Mouse (Mus musculus) left cerebral cortex, adult 2 months (tissue): ENCODE data around the gene Ccdc86. TPM values are rescaled to one million over a fixed set of nuclear protein-coding genes. Genes with fewer than 3 reads are reported as not detected.
A peak's percentile ranks its signal among the peaks of the same experiment; 100 is the strongest.

Experiments
- DNase-seq, 2 experiments: peaks; one replicate each; pipeline ENCODE4 v3.0.0; 2021 to 2022; ENCODE audit warnings: low spot score in 2 of 2, mixed read lengths in 1 of 2; ENCODE audit errors: extremely low spot score in 1 of 2
- H3K27ac ChIP-seq: fragments of 200-600 bp; 2 replicates; pipeline ENCODE4 v1.8.1; 2022
- H3K4me3 ChIP-seq: fragments of 200-600 bp; 2 replicates; pipeline ENCODE4 v1.8.1; 2022
- CTCF ChIP-seq: fragments of 200-600 bp; IDR thresholded peaks from 2 replicates; pipeline ENCODE4 v1.8.1; 2022; ENCODE audit warnings: antibody characterized with exemption, mild to moderate bottlenecking, moderate library complexity
- intact Hi-C: fragments of 180-260 bp; cut with DNase I; formaldehyde crosslinking; loops from one replicate; pipeline ENCODE4 v1.15.1; 2025
- total RNA-seq, 2 experiments: library from RNA; stranded (reverse); gene quantifications; 2 replicates each; pipeline ENCODE4 v1.2.3; 2021

The Ccdc86 gene
- total RNA-seq, 2 experiments from 2014 or later: 7.8 to 10.6 TPM

DNA sequence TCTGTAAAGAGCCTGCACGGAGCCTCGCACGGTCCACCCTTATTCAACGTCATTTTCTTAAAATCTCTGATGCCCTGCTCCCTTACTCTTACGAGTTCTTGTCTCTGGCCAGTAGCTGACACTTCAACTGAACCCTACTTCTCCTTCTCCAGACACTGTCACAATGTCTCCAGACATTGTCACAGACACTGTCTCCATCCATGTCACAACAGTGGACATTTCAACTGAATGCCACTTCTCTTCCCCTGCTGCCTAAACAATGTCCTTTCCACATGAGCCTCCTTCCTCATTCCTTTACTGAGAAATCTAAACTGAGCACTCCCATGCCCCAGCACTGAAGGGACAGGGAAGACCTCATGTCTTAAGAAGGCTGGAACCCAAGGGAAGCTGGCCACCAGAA is 1.8 kb downstream of the Ccdc86 start:
- intact Hi-C loops: no loop called here
- no peak for TF ChIP-seq CTCF

GRCm38 (mm10) chr19:10946506-10946905 is 2.6 kb downstream of the Ccdc86 start:
- intact Hi-C loops: no loop called here
- no peak for TF ChIP-seq CTCF
- Histone ChIP-seq H3K27ac (no peak overlapping the region), H3K4me3 (no peak overlapping the region)
- DNase-seq: no peak

More for the DNA sequence above, 1.8 kb downstream of the Ccdc86 start:
- Histone ChIP-seq H3K27ac (no peak overlapping the region), H3K4me3 (peak overlapping the region; percentile 84)
- DNase-seq: no peak

GRCm38 (mm10) chr19:10943955-10944354 is 5.1 kb downstream of the Ccdc86 start:
- Histone ChIP-seq H3K27ac (no peak overlapping the region), H3K4me3 (no peak overlapping the region)
- no peak for DNase-seq
- intact Hi-C loops: no loop called here
- no peak for TF ChIP-seq CTCF

DNA sequence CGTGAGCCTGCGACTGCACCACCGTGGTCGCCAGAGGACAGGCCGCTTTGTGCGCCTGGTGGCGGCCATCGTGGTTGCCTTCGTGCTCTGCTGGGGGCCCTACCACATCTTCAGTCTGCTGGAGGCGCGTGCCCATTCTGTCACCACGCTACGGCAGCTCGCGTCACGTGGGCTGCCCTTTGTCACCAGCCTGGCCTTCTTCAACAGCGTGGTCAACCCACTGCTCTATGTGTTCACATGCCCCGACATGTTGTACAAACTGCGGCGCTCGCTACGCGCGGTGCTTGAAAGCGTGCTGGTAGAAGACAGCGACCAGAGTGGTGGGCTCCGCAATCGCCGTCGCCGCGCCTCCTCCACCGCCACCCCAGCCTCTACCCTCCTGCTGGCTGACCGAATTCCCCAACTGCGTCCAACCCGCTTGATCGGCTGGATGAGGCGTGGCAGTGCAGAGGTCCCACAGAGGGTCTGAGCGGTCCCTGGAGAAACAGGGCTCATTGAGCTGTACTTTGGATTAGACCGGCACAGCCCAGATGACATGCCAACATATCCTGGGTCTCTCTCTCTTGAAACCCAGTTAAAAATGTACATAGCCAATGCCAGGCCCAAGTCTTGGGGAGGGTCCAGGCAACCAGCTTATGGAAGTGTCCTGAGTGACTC is 8.1 kb downstream of the Ccdc86 start:
- intact Hi-C loops: no loop called here

DNA sequence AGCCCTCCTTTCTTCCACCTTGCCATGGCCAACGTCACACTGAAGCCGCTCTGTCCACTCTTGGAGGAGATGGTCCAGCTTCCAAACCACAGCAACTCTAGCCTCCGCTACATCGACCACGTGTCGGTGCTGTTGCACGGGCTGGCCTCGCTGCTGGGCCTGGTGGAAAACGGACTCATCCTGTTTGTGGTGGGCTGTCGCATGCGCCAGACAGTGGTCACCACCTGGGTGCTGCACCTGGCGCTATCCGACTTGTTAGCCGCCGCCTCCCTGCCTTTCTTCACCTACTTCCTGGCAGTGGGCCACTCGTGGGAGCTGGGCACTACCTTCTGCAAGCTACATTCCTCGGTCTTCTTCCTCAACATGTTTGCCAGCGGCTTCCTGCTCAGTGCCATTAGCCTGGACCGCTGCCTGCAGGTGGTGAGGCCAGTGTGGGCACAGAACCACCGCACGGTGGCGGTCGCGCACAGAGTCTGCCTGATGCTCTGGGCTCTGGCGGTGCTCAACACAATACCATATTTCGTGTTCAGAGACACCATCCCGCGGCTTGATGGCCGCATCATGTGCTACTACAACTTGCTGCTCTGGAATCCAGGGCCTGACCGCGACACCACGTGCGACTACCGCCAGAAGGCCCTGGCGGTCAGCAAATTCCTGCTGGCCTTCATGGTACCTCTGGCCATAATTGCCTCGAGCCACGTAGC is 8.8 kb downstream of the Ccdc86 start:
- H3K4me3 ChIP-seq: no peak overlapping the region
- intact Hi-C loops: no loop called here
- H3K27ac ChIP-seq: no peak overlapping the region
- DNase-seq: peak; percentile 70 to 77
- peak; percentile 77 for TF ChIP-seq CTCF

More for the DNA sequence above, 8.1 kb downstream of the Ccdc86 start:
- DNase-seq: no peak
- H3K4me3 ChIP-seq: no peak overlapping the region
- TF ChIP-seq CTCF: no peak
- no peak overlapping the region for H3K27ac ChIP-seq

DNA sequence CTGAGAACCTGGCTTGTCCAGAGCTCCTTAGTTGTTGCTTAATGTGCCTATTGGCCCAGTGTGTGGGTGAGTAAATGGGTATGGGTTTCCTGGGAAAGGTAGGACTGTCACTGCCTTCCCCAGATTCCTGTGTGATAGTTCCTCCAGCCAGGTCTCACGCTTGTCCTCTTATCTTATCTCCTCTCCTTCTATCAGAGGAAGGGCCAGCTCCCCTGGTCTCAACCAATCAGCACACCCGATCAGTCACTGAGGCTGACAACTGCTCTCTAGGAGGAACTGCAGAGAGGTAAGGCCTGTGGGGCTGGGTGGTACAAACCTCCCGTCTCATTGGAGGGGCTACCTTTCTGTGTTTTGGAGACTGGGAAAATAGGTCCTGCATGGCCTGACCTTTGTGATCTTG is 10.3 kb downstream of the Ccdc86 start:
- Histone ChIP-seq H3K4me3 (no peak overlapping the region), H3K27ac (no peak overlapping the region)
- intact Hi-C loops: no loop called here
- DNase-seq: no peak
- TF ChIP-seq CTCF: no peak

DNA sequence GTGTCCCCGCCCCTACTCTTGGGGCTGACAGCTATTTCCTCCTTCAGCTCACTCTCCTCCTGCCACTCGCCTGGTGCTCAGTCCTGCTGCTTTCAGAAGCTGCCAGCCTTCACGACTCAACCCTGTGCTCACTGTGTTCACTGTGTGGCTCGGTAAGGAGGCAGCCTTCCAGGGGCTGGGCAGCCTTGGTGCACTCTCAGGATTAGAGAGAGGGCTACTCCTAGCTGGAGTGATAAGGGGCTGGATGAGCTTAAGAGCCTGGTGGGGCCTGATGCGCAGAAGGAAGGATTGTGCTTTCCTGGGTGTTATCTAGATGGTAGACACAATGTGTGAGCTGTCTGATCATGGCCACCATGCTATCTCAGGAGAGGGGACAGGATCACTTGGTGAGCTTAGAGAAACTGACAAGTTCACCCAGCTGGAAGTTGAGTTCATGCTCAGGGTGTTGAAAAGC is 11.9 kb downstream of the Ccdc86 start, which contains the start of gene Ptgdr2:
Gene Ptgdr2, plus strand, starts transcription at position 51 of the 454 bp plus-strand sequence.
- DNase-seq: no peak
- intact Hi-C loops: no loop called here
- H3K4me3 ChIP-seq: no peak within 1 kb of the TSS
- no peak within 1 kb of the TSS for H3K27ac ChIP-seq
- no peak for TF ChIP-seq CTCF

DNA sequence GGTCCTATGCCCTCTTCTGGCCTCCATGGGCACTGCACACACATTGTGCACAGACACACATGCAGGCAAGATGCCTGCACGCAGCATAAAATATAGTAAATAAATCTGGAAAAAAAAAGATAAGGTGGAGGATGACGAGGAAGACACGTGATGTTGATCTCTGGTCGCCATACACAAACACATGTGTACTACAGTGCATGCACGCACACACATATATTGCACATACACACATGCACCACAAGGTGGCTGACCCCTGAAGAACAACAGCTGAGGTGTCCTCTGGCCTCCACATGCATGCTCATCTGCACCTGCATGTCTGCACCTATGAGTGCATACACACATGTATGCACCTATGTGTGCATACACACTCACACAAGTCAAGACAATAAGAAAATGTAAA is 13.0 kb downstream of the Ccdc86 start:
- DNase-seq: no peak
- Histone ChIP-seq H3K4me3 (no peak overlapping the region), H3K27ac (no peak overlapping the region)
- intact Hi-C loops: no loop called here
- TF ChIP-seq CTCF: no peak; the same call in 1 of the 2 replicates

GRCm38 (mm10) chr19:10935029-10935428 is 14.0 kb downstream of the Ccdc86 start:
- DNase-seq: no peak
- H3K27ac ChIP-seq: no peak overlapping the region
- intact Hi-C loops: no loop called here
- no peak for TF ChIP-seq CTCF
- no peak overlapping the region for H3K4me3 ChIP-seq

DNA sequence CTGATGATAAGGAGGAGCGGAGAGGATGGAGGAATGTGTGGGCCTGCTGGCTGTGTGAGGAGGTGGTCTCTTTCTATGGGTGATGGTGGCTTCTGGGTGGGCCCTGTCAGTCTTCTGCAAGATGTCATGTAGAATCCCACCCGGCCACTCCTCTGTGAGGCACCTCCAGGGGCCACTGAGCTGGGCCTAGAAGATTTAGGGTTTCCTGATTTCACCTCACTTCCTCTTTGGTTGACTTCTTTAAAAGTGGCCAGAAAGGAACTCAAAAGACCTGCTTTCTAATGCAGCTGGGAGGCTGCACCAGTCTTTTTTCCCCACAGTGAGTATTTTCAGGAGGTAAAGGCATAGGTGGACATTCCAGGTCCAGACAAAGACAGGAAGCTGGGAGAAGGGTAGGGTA is 18.4 kb downstream of the Ccdc86 start:
- no peak overlapping the region for H3K27ac ChIP-seq
- H3K4me3 ChIP-seq: no peak overlapping the region
- no peak for DNase-seq
- no peak for TF ChIP-seq CTCF
- intact Hi-C loops: no loop called here

GRCm38 (mm10) chr19:10926666-10927065 is 22.4 kb downstream of the Ccdc86 start:
- Histone ChIP-seq H3K27ac (no peak overlapping the region), H3K4me3 (no peak overlapping the region)
- TF ChIP-seq CTCF: no peak
- intact Hi-C loops: no loop called here
- DNase-seq: no peak

- no peak overlapping the region for H3K27ac ChIP-seq
- intact Hi-C loops: no loop called here
These were observed 22.9 kb downstream of the Ccdc86 start for GRCm38 (mm10) chr19:10926123-10926621.

More at GRCm38 (mm10) chr19:10926123-10926621, 22.9 kb downstream of the Ccdc86 start:
- DNase-seq: no peak
- TF ChIP-seq CTCF: no peak
- no peak overlapping the region for H3K4me3 ChIP-seq
